Mouse (Mus musculus) layer of hippocampus, postnatal 25 days (tissue): ENCODE measurements around the gene Tcf23. TPM values are rescaled to one million over a fixed set of nuclear protein-coding genes. Genes with fewer than 3 reads are reported as not detected.
"Not testable (repeated sequence)": the region's sequence is repeated elsewhere in the genome, so short reads cannot be mapped to it uniquely, and the experiment has no call there.

Experiments
- DNase-seq, 2 experiments: peaks; one replicate each; pipeline ENCODE4 v3.0.0; 2022; ENCODE audit warnings: mixed read lengths in 2 of 2, low spot score in 1 of 2; ENCODE audit errors: extremely low spot score in 1 of 2
- total RNA-seq, 2 experiments: library from RNA; stranded (reverse); gene quantifications; 2 replicates each; pipeline ENCODE4 v1.2.3; 2021

Gene Tcf23
- total RNA-seq, 2 experiments from 2014 or later = 0.09 to 0.12 TPM

DNA sequence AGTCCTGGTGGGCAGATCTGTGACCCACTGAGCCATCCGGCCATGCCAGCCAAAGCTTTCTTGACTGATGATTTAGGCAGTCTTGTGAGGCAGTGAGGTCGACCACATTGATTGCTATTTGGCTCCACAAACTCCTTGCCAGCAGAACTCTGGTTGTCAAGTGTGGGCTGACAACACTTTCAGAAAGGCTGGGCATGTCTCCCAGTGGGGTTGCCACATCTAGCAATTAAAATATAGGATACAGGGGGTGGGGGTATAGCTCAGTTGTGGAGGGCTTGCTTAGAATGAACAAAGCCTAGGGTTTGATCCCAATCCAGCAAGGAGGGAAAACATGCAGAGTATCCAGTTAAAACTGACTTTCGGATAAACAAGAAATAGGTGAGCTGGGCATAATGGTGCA, 25.6 kb downstream of the Tcf23 start:
- no peak for DNase-seq

- DNase-seq = no peak
Observed at GRCm38 (mm10) chr5:30994910-30995635, 26.6 kb downstream of the Tcf23 start.

GRCm38 (mm10) chr5:30998306-30998705, 29.8 kb downstream of the Tcf23 start:
- DNase-seq = peak in 1 of 2 experiments; percentile 28

GRCm38 (mm10) chr5:30999324-30999723, 30.9 kb downstream of the Tcf23 start:
- DNase-seq = no peak

GRCm38 (mm10) chr5:31000122-31000521, 31.7 kb downstream of the Tcf23 start:
- DNase-seq = no peak

- DNase-seq = no peak
Observed at GRCm38 (mm10) chr5:31000993-31001392, 32.5 kb downstream of the Tcf23 start.

GRCm38 (mm10) chr5:31001560-31001959, 33.1 kb downstream of the Tcf23 start:
- DNase-seq = no peak

DNA sequence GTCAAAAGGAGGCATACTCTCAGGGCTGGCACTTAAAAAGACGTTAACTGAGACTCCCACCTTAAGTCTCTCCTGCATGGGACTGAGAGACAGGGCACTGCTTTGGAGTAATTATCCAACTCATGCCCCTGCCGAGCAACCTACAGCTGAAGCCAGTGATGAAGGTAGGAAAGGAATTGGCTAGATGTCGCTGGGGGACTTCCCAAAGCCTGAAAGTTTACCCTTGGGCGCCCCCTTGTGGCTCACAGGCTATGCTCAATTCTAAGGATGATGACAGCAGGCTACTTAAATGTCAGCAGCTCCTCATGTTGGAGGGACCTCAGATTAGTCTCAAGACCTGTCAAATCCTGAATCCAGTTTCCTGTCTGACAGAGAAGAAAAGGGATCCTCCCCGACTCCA, 35.7 kb downstream of the Tcf23 start:
- peak; percentile 94 to 99 for DNase-seq

- no peak for DNase-seq
Observed at GRCm38 (mm10) chr5:31012737-31013136, 44.3 kb downstream of the Tcf23 start.

- no peak for DNase-seq
Observed at GRCm38 (mm10) chr5:31015913-31016312, 47.5 kb downstream of the Tcf23 start.

- DNase-seq = not testable (repeated sequence)
Observed at GRCm38 (mm10) chr5:31021790-31022189, 53.3 kb downstream of the Tcf23 start.

- DNase-seq = no peak
Observed at GRCm38 (mm10) chr5:31022690-31023089, 54.2 kb downstream of the Tcf23 start.

DNA sequence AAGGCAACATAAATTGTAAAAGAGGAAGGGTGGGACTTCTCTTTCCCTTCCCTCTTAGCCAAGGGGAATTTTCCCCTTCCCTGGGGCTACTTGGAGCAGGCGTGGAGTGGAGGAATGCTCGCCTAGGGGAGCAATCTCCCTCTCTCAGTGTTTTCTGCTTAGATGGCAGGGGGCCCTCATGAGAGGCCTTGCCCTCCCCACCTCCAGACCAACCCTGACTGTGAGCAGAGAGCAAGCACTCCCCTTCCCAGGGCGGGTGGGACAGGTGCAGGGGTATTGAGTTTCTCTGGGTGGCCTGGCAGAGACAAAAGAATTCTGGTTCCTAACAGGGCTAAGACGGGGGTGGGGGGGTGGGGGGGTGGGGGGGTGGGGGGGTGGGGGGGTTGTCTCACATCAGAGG, 54.8 kb downstream of the Tcf23 start:
- no peak for DNase-seq

- no peak for DNase-seq
Observed at GRCm38 (mm10) chr5:31024641-31025040, 56.2 kb downstream of the Tcf23 start.

Other genes with a start within 250 kb of the Tcf23 start
- gene Mapre3, start 154.0 kb upstream of the Tcf23 start, total RNA-seq = 100 to 1,000 TPM; 230 to 250 TPM
- 10 to 100 TPM; 60.4 to 60.8 TPM for gene Tmem214, start 100.7 kb upstream of the Tcf23 start, total RNA-seq
- 10 to 100 TPM; 13.0 to 14.5 TPM for gene Agbl5, start 80.0 kb upstream of the Tcf23 start, total RNA-seq
- gene Ost4, start 60.9 kb upstream of the Tcf23 start, total RNA-seq = 100 to 1,000 TPM in 1 of 2 experiments, 10 to 100 TPM in 1; 92.7 to 101 TPM
- 1 to 10 TPM; 2.5 to 3.4 TPM for gene Emilin1, start 55.3 kb upstream of the Tcf23 start, total RNA-seq
- gene Khk, start 47.2 kb upstream of the Tcf23 start, total RNA-seq = 10 to 100 TPM; 12.3 to 15.5 TPM
- 10 to 100 TPM; 14.5 to 16.7 TPM for gene Cgref1, start 23.1 kb upstream of the Tcf23 start, total RNA-seq
- 100 to 1,000 TPM; 126 to 131 TPM for gene Preb, start 8.3 kb upstream of the Tcf23 start, total RNA-seq
- gene Atraid, start 79.7 kb downstream of the Tcf23 start, total RNA-seq = 10 to 100 TPM; 69.4 to 78.9 TPM
- 10 to 100 TPM; 14.2 to 15.3 TPM for gene Slc5a6, start 80.3 kb downstream of the Tcf23 start, total RNA-seq
- gene Cad, start 86.1 kb downstream of the Tcf23 start, total RNA-seq = 10 to 100 TPM; 16.9 to 18.0 TPM
- gene Dnajc5g, start 137.6 kb downstream of the Tcf23 start, total RNA-seq = not detected
- gene Slc30a3, start 139.6 kb downstream of the Tcf23 start, total RNA-seq = 10 to 100 TPM; 78.9 to 86.5 TPM
- not detected for gene Trim54, start 148.1 kb downstream of the Tcf23 start, total RNA-seq
- not detected for gene Ucn, start 170.2 kb downstream of the Tcf23 start, total RNA-seq
- gene Mpv17, start 185.6 kb downstream of the Tcf23 start, total RNA-seq = 10 to 100 TPM; 55.0 to 59.0 TPM
- 1 to 10 TPM; 1.6 to 2.8 TPM for gene Gm29609, start 211.2 kb downstream of the Tcf23 start, total RNA-seq
- gene Gtf3c2, start 211.5 kb downstream of the Tcf23 start, total RNA-seq = 10 to 100 TPM; 50.8 to 77.4 TPM
- 10 to 100 TPM; 76.8 to 83.9 TPM for gene Snx17, start 224.6 kb downstream of the Tcf23 start, total RNA-seq
- gene Eif2b4, start 224.8 kb downstream of the Tcf23 start, total RNA-seq = 10 to 100 TPM; 46.8 to 56.7 TPM
- 10 to 100 TPM; 25.7 to 31.5 TPM for gene Zfp513, start 233.6 kb downstream of the Tcf23 start, total RNA-seq